Mouse (Mus musculus): ENCODE measurements at regions not wholly inside any gene's neighbourhood (a gene's known extent, or its start where the extent isn't known, plus 50 kb on each side); places are given as distances from the start of the nearest gene placed in this dataset.

DNA sequence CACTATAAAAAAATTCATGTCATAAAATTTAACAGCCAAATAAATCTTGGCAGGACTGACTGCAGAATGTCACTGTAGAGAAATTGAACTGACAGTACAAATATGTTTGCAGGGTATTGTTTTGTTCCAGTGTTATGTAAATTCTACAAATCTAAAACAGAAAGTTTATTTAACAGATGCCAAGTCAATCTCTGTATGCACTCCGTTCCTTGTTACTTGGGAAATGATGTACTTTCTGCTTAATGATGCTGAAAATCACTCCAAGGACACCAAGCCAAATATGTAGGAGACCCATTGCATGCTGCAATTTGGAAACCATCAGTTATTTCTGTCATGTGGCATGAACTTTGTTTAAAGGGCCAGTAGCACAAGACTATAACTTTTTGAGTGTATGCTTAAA, 182.3 kb upstream of the Neil3 start:
- TF ChIP-seq EP300 (optimal IDR thresholded peaks at IDR 0.05), result no peak
- TF ChIP-seq CTCF (IDR thresholded peaks at IDR 0.05; ENCODE audit: low read depth), result no peak
